Mouse (Mus musculus): ENCODE measurements around the gene Nfe2l1.
A peak's percentile ranks its signal among the peaks of the same experiment; 100 is the strongest.
"Not testable (repeated sequence)": the region's sequence is repeated elsewhere in the genome, so short reads cannot be mapped to it uniquely, and the experiment has no call there.

Gene Nfe2l1

GRCm38 (mm10) chr11:96829813-96830538 is at the start of gene Nfe2l1:
Gene Nfe2l1 (minus strand): TSS chr11:96829968.
- peak; percentile 99 for DNase-seq (ENCODE audit: low read depth, low spot score)

- DNase-seq (ENCODE audit: low read depth, low spot score), result no peak
Observed at GRCm38 (mm10) chr11:96879359-96879758, 49.6 kb upstream of the Nfe2l1 start.

DNA sequence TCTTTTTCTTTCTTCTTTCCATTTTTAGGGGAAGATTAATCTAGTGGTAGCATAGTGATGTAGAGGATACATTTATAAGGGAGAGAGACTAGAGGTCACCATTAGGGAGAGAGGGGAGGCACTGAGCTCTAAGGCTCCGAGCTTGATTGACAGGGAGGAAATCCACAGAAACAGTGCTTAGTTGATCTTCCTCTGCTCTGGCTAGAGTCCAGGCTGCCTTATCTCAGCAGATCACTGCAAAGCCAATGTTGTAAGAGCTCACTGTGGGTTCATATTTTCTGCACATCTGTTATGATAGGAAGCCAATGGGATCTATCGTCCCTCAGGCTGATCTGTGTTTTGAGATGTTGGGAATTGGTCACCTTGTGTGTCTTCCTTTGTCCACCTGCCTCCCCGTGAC is 48.9 kb upstream of the Nfe2l1 start:
- DNase-seq (ENCODE audit: low read depth, low spot score), result no peak

- DNase-seq (ENCODE audit: low read depth, low spot score), result no peak
Observed at GRCm38 (mm10) chr11:96877071-96877470, 47.3 kb upstream of the Nfe2l1 start.

- DNase-seq (ENCODE audit: low read depth, low spot score), result no peak
Observed at GRCm38 (mm10) chr11:96876300-96877040, 46.7 kb upstream of the Nfe2l1 start.

GRCm38 (mm10) chr11:96875745-96876144 is 46.0 kb upstream of the Nfe2l1 start:
- DNase-seq (ENCODE audit: low read depth, low spot score), result no peak

GRCm38 (mm10) chr11:96875270-96875669 is 45.5 kb upstream of the Nfe2l1 start:
- no peak for DNase-seq (ENCODE audit: low read depth, low spot score)

DNA sequence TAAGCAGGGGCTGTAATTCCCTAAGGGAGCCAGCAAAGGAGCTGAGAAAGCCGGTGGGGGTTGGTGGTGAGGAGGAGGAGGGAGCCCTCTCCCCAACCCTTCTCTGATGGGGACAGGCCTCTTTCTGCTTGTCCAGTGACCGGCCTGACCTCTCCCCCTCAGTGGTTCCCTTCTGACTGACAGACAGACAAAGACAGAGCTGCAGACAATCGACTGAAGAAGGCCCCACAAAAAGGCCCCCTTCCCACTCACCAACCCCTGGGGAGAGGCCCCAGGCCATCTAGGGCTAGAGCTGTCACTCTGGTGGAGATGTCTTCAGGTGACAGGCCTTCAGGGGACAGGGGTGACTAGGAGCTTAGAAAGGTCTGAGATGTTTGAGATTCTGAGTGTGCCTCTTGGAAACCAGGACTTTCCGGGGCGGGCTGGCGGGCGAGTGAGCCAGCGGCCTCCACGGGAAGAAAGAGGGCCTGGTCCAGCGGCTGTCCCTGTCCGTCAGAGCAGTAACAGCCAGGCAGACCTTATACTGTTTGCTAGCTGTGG is 43.9 kb upstream of the Nfe2l1 start:
- DNase-seq (ENCODE audit: low read depth, low spot score), result no peak

GRCm38 (mm10) chr11:96872441-96873379 is 42.9 kb upstream of the Nfe2l1 start:
- no peak for DNase-seq (ENCODE audit: low read depth, low spot score)

- no peak for DNase-seq (ENCODE audit: low read depth, low spot score)
Observed at GRCm38 (mm10) chr11:96867149-96867548, 37.4 kb upstream of the Nfe2l1 start.

DNA sequence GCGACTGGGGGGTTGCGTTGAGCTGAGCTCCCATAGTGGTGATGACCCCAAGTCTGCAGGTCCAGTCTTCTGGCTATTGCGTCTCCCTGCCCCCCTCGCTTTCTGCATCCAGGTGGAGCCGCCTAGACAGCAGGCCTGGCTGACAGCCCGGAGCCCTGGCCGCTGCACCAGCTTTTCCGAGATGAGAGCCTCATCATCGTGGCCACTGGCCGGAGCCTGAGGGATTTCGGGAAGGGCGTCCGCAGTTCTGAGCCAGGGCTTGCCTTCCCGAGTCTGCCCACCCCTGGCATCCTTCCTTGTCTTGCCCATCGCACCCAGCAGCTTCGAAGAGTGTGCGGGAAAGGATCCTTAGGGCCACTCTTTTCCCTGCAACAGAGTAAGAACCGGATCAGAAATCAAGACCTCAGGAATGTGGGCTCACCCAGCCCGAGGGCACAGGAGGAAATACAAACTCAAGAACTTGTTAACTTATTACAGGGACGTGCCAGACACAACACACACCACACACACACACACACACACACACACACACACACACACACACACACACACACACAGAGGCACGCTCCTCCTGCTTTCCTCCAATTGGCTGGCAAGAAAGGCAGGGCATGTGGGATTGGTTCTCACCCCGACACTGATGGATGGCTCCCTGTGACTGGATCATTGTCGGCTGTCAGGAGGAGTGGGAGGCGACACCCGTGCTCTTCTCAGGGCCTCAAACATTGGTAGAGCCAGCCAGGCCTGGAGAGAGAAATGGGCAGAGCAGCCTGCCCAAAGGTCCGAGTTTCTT is 33.6 kb upstream of the Nfe2l1 start:
- no peak for DNase-seq (ENCODE audit: low read depth, low spot score)

DNA sequence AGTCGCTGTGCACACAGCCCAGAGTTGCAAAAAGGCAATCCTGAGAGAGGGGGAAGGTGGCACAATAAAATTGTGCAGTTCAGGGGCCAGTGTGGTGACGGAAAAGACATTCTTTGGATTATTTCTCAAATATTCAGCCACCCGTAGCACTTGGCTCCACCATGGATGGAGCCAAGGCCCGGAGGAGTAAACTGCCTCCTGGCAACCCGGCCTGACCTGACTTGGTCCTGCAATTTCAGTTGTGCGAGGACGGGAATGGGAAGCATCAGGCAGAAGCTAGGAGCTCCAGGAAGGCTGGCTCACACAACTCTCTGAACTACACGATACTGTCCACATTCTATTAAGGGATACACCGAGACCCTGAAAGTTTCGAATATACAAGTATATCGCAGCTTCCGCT is 32.8 kb upstream of the Nfe2l1 start:
- no peak for DNase-seq (ENCODE audit: low read depth, low spot score)

GRCm38 (mm10) chr11:96861878-96862289 is 32.1 kb upstream of the Nfe2l1 start:
- peak; percentile 94 for DNase-seq (ENCODE audit: low read depth, low spot score)

DNA sequence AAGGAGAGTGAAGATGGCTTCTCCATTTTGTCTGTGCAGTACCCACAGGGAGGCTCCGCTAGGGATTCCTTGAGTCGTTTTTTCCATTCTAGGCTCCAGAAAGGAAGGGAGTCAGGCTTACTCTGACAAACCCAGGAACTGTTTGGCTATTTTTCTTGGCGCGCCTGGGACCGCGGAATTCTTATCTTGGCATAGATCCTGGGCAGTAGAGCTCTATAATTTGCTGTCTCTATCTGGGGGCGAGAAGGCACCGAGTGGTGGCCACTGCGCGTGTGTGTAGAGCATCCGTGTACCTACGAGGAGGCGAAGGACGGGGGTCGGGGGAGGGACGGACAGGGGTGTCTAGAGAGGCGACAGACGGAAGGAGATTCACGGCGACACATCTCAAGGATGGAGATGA is 31.7 kb upstream of the Nfe2l1 start:
- no peak for DNase-seq (ENCODE audit: low read depth, low spot score)

DNA sequence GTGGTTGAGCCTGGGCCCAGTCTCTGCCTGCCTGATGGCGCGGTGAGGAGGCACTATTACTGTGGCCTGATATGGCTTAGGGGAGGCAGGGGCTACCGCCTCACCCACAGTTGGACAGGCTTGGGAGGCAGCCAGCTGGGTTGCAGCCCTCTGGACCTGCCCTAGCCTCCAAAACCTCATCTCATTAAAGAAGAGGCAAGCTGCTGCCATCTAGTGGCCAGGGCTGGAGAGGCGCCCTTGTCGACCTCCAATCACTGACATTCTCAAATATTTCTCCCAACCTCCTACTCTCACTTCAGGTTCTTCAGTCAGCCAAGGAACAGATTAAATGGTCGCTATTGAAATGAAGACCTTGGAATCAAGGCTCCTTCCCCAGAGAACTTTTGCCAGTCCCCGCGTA is 30.8 kb upstream of the Nfe2l1 start:
- no peak for DNase-seq (ENCODE audit: low read depth, low spot score)

DNA sequence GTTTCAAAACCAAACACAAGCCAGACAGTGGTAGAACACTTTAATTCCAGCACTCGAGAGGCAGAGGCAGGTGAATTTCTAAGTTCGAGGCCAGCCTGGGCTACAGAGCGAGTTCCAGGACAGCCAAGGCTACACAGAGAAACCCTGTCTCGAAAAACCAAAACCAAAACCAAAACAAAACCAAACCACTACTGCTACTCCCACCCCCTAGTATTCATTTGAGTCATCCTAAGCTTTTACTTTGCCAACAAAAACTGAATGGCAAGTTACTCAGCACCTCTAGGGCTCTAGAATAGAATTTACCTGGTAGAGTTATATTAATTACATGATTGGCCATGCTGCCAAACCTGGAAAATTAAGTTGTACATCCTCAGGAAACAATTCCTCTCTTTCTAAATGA is 29.9 kb upstream of the Nfe2l1 start:
- no peak for DNase-seq (ENCODE audit: low read depth, low spot score)

GRCm38 (mm10) chr11:96857446-96857845 is 27.7 kb upstream of the Nfe2l1 start:
- no peak for DNase-seq (ENCODE audit: low read depth, low spot score)

DNA sequence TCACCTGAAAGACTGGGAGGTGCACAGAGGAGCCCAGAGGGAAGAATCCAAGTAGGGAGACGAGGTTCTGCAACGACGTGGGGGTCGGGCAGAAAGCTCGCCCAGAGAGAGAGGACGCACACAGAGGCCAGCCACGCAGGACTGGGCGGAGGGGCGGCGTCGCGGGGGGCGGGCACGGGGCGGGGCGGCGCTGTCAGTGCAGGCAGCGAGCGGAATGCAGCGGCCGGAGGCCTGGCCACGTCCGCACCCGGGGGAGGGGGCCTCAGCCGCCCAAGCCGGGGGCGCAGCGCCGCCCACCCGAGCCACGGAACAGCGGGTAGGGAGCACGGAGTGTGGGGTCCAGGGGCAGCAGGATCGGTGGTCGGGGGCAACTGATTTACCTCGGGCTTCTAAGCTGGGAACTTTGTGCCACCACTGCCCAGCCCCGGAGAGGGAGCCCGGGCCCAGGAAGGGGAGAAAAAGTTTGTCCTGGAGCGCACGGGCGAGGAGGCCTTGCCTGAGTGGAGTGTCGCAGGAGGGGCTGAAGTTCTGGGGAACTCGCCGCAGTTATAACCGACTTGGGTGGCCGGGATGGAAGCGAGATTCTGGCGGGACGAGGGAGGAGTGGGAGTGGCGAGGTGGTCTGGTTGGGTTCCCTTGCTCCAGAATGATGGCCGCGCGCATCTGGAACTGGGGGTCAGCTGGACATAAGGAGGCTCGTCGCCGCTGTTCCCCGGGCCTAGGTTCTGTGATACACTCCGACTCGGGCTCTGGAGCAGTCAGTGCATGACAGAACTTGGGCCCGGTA is 20.1 kb upstream of the Nfe2l1 start, which contains the start of gene Copz2:
Copz2 (plus strand) TSS at position 190 of the 787 bp plus-strand sequence.
- DNase-seq (ENCODE audit: low read depth, low spot score), result no peak

DNA sequence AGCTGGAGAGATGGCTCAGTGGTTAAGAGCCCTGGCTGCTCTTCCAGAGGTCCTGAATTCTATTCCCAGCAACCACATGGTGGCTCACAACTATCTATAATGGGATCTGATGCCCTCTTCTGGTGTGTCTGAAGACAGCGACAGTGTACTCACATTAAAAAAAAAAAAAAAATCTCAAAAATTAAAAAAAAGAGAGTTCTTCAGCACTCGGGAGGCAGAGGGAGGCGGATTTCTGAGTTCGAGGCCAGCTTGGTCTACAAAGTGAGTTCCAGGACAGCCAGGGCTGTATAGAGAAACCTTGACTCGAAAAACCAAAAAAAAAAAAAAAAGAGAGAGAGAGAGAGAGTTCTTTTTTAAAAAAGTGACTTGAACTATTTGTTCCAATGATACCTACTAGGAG is 19.4 kb upstream of the Nfe2l1 start:
- DNase-seq (ENCODE audit: low read depth, low spot score), result not testable (repeated sequence)

DNA sequence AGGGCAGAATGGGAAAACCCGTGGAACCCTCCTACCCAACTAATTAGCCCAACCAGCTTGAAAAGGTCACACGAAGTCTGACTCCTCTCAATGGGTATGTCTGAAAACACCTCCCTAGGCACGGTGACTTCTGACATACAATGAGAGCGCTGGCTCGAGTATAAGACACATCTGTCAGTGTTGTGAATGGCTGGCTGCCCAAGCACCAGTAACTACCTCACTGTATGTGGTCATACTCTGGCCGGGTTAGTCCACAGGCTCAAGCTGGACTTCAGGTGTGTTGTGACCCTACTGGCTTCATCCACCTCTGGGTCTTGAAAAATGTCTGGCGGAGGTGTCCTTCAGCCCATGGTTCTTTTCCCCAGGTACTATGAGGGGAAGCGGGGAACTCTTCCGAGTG is 18.9 kb upstream of the Nfe2l1 start:
- no peak for DNase-seq (ENCODE audit: low read depth, low spot score)

Data from WW6 (cell line).